Mouse (Mus musculus) liver, postnatal 0 days (tissue): ENCODE measurements around the gene Ccndbp1.

Source experiments
- CTCF ChIP-seq: sonication (generic); IDR thresholded peaks from 2 replicates; pipeline ENCODE4 v1.5.1; 2016; ENCODE audit warnings: antibody characterized with exemption, low read depth
- EP300 ChIP-seq: IDR thresholded peaks from 2 replicates; pipeline ENCODE4 v1.6.1; 2016; ENCODE audit warnings: antibody characterized with exemption, low read depth, mild to moderate bottlenecking

GRCm38 (mm10) chr2:121007925-121008663, at the start of gene Ccndbp1:
- no peak for TF ChIP-seq CTCF
- no peak for TF ChIP-seq EP300
